Mouse (Mus musculus) megakaryocyte-erythroid progenitor cell, adult 5-6 weeks (primary cell): ENCODE measurements around the gene St6galnac3. TPM values are rescaled to one million over a fixed set of nuclear protein-coding genes. Genes with fewer than 3 reads are reported as not detected.

Experiments used
- ATAC-seq: replicated peaks from 2 replicates; pipeline ENCODE4 v1.8.0; 2016; ENCODE audit warnings: mild to moderate bottlenecking, inconsistent platforms; ENCODE audit not compliant: severe bottlenecking, poor library complexity, low FRiP score, low TSS enrichment
- total RNA-seq, 2 experiments: library from RNA; stranded (forward) in 1 of 2; stranded (reverse) in 1 of 2; fragments of 200-1000, 215-1000 nt in 1 of 2; fragments of >200 nt in 1 of 2; fragmentation: Nextera tagmentation in 1 of 2; gene quantifications; 2 replicates each; pipeline ENCODE4 v1.2.3; 2014 to 2017

The St6galnac3 gene
- total RNA-seq, 2 experiments from 2014 or later = 17.2 to 19.6 TPM

GRCm38 (mm10) chr3:153453127-153454049, 271.6 kb downstream of the St6galnac3 start:
- ATAC-seq = no peak

- ATAC-seq = no peak
Measured at GRCm38 (mm10) chr3:153452299-153452996, 272.5 kb downstream of the St6galnac3 start.

- no peak for ATAC-seq
Measured at GRCm38 (mm10) chr3:153441329-153441728, 283.6 kb downstream of the St6galnac3 start.

GRCm38 (mm10) chr3:153436076-153437021, 288.6 kb downstream of the St6galnac3 start:
- ATAC-seq = peak; percentile 57

- ATAC-seq = no peak
Measured at GRCm38 (mm10) chr3:153433010-153433409, 292.0 kb downstream of the St6galnac3 start.

- ATAC-seq = no peak
Measured at GRCm38 (mm10) chr3:153432053-153432816, 292.7 kb downstream of the St6galnac3 start.

GRCm38 (mm10) chr3:153429840-153430239, 295.1 kb downstream of the St6galnac3 start:
- no peak for ATAC-seq

- no peak for ATAC-seq
Measured at GRCm38 (mm10) chr3:153421918-153422290, 303.1 kb downstream of the St6galnac3 start.

GRCm38 (mm10) chr3:153421060-153421917, 303.7 kb downstream of the St6galnac3 start:
- no peak for ATAC-seq

GRCm38 (mm10) chr3:153419331-153419730, 305.6 kb downstream of the St6galnac3 start:
- ATAC-seq = no peak

- ATAC-seq = no peak
Measured at GRCm38 (mm10) chr3:153417001-153417400, 308.0 kb downstream of the St6galnac3 start.

GRCm38 (mm10) chr3:153416383-153416782, 308.6 kb downstream of the St6galnac3 start:
- no peak for ATAC-seq

- ATAC-seq = no peak
Measured at GRCm38 (mm10) chr3:153414132-153414531, 310.8 kb downstream of the St6galnac3 start.

- no peak for ATAC-seq
Measured at GRCm38 (mm10) chr3:153409286-153409685, 315.7 kb downstream of the St6galnac3 start.

GRCm38 (mm10) chr3:153408361-153408760, 316.6 kb downstream of the St6galnac3 start:
- no peak for ATAC-seq

- ATAC-seq = no peak
Measured at GRCm38 (mm10) chr3:153407698-153408097, 317.3 kb downstream of the St6galnac3 start.

- no peak for ATAC-seq
Measured at GRCm38 (mm10) chr3:153406858-153407257, 318.1 kb downstream of the St6galnac3 start.

- no peak for ATAC-seq
Measured at GRCm38 (mm10) chr3:153406220-153406619, 318.8 kb downstream of the St6galnac3 start.
